In the genomic region with DNA sequence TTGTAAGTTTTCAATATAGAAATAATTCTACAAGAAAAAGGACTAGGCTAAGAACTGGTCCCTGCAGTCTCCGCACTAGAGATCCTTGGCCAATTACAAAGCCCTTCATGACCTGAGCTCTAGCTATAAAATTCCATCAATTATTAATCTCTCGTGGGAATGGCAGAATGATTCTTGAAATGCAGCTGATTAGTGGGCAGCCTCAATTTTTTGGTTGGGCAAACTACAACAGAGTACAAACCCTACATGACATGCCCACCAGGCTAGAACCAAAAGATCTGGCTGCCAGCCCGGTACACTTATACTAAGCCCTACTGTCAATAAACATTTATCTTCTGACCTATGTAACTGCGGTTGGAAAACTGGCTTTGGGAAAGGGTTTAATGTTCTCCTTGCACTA, we compare ENCODE assay signal across 21 mouse cellular contexts. TPM values are rescaled to one million over a fixed set of nuclear protein-coding genes. Genes with fewer than 3 reads are reported as not detected.
DNase-seq lines count a peak whose midpoint lies in the region; ATAC-seq and TF ChIP-seq lines count a peak whose summit lies in the region.
"Had no signal": no experiment of that assay in that cellular context is flagged by ENCODE, and none has a peak within 500 bp of the region (broad histone marks: within the 10 kb centered on the region; RNA-seq: fewer than 3 reads in every experiment).

No protein-coding gene starts in this region.

- H3K36me3 ChIP-seq in liver, adult 2 months (ENCODE audit: control insufficient read depth, insufficient read depth, low read length) = peaks cover 20% of the 10 kb centered on the region
- H3K36me3 ChIP-seq in liver, embryonic 12.5 days = peaks cover 36% of the 10 kb centered on the region
- no peaks in the 10 kb centered on the region for H3K36me3 ChIP-seq in kidney, adult 2 months (ENCODE audit: control insufficient read depth, insufficient read depth, low read length)
- no peaks in the 10 kb centered on the region for H3K36me3 ChIP-seq in hindbrain, embryonic 16.5 days (ENCODE audit: control insufficient read depth, insufficient read depth, low read length)

- 0 out of 2 replicates have a peak, but pooled peaks cover 4% of the 10 kb centered on the region for H3K4me1 ChIP-seq in liver, adult 2 months (ENCODE audit: control insufficient read depth, insufficient read depth, low read length)
- H3K4me1 ChIP-seq in liver, embryonic 12.5 days = no peaks in the 10 kb centered on the region
- peaks cover 8% of the 10 kb centered on the region; the same call in 1 of the 2 replicates for H3K4me1 ChIP-seq in kidney, adult 2 months (ENCODE audit: control insufficient read depth, insufficient read depth, low read length)
- no peaks in the 10 kb centered on the region for H3K4me1 ChIP-seq in hindbrain, embryonic 16.5 days (ENCODE audit: control insufficient read depth, insufficient read depth, low read depth, low read length)
- H3K4me1 ChIP-seq: embryonic facial prominence, embryonic 15.5 days; forebrain, embryonic 13.5 days had no signal

- peaks cover 6% of the 10 kb centered on the region; the same call in 1 of the 2 replicates for H3K79me2 ChIP-seq in liver, adult 2 months (ENCODE audit: control insufficient read depth, insufficient read depth, low read length)

- no peak overlapping the region for H3K4me2 ChIP-seq in liver, embryonic 12.5 days
- H3K4me2 ChIP-seq in hindbrain, embryonic 16.5 days (ENCODE audit: low read length) = no peak overlapping the region
- H3K4me2 ChIP-seq: embryonic facial prominence, embryonic 15.5 days; forebrain, embryonic 13.5 days had no signal

- no peak overlapping the region for H3K9ac ChIP-seq in liver, adult 2 months (ENCODE audit: low read depth, low read length)
- no peak overlapping the region for H3K9ac ChIP-seq in liver, embryonic 12.5 days
- H3K9ac ChIP-seq in hindbrain, embryonic 16.5 days (ENCODE audit: low read depth, low read length) = no peak overlapping the region
- H3K9ac ChIP-seq: embryonic facial prominence, embryonic 15.5 days; forebrain, embryonic 13.5 days; liver, embryonic 14.5 days had no signal

- H3K27me3 ChIP-seq in liver, adult 2 months (ENCODE audit: control insufficient read depth, insufficient read depth, low read length) = no peaks in the 10 kb centered on the region
- no peaks in the 10 kb centered on the region for H3K27me3 ChIP-seq in liver, embryonic 12.5 days (replicated peaks)
- H3K27me3 ChIP-seq in Patski = no peaks in the 10 kb centered on the region
- no peaks in the 10 kb centered on the region for H3K27me3 ChIP-seq in kidney, adult 2 months (replicated peaks; ENCODE audit: control insufficient read depth, insufficient read depth, low read length)
- H3K27me3 ChIP-seq in hindbrain, embryonic 16.5 days (replicated peaks; ENCODE audit: control insufficient read depth, insufficient read depth, low read length) = no peaks in the 10 kb centered on the region
- H3K27me3 ChIP-seq: embryonic facial prominence, embryonic 15.5 days; forebrain, embryonic 13.5 days had no signal

- CTCF ChIA-PET in Patski (lab: Charles Lee) = interaction anchor here (1.0 to 5.2 kb wide), 6 partner anchors 22 to 206 kb away, joined by 3 to 52 read pairs (median 13); a partner anchor contains a TSS

- no peak for TF ChIP-seq POLR2A in liver, adult 2 months (IDR thresholded peaks at IDR 0.05; ENCODE audit: extremely low read depth, insufficient read depth, low read length)
- TF ChIP-seq POLR2A in kidney, adult 2 months (IDR thresholded peaks at IDR 0.05; ENCODE audit: low read depth, low read length) = no peak

- ATAC-seq in liver, embryonic 12.5 days = no peak
- ATAC-seq in Patski = peak; percentile 82
- ATAC-seq in hindbrain, embryonic 16.5 days = no peak
- ATAC-seq: activated CD4-positive, CD25-positive, alpha-beta regulatory T cell, adult 4 months; forebrain, embryonic 13.5 days had no signal

- DNase-seq in liver, adult 2 months (ENCODE audit: extremely low read depth, low read depth, low spot score) = peak; percentile 23
- DNase-seq in Patski (ENCODE audit: low read depth, low spot score) = peak; percentile 92
- DNase-seq in kidney, adult 2 months = peak; percentile 53
- peak; percentile 29 to 36 for DNase-seq in kidney, postnatal 36 days
- no peak for DNase-seq in adrenal gland, adult 18-20 months (ENCODE audit: low spot score in 2 of 2)
- no peak for DNase-seq in cerebellum, postnatal 10 days
- DNase-seq: cerebellum, adult 11-12 months; heart, adult 18-20 months; heart, postnatal 4 days; thymus, postnatal 25 days had no signal

- in situ Hi-C loops in Patski (cut with MboI; ENCODE audit: low pct_unique_long_range_greater_than_20kb) = loop anchor here (5.0 to 10.0 kb wide), 2 partner anchors 165 to 202 kb away; no protein-coding TSS in a partner anchor

- POLR2A ChIA-PET in Patski (lab: Charles Lee) = interaction anchor here (1.1 kb wide), 1 partner anchor 22 kb away, joined by 5 read pairs; no protein-coding TSS in a partner anchor

- TF ChIP-seq CTCF in liver, adult 2 months (IDR thresholded peaks at IDR 0.05; ENCODE audit: low read depth, low read length) = no peak
- no peak for TF ChIP-seq CTCF in Patski (IDR thresholded peaks at IDR 0.05)
- no peak for TF ChIP-seq CTCF in kidney, adult 2 months (conservative IDR thresholded peaks at IDR 0.05; ENCODE audit: insufficient read depth, insufficient read length, low read depth, low read length)

- no peak overlapping the region for H3K4me3 ChIP-seq in liver, adult 2 months (ENCODE audit: insufficient read depth, low read depth, low read length)
- no peak overlapping the region for H3K4me3 ChIP-seq in liver, embryonic 12.5 days
- H3K4me3 ChIP-seq in kidney, adult 2 months (ENCODE audit: insufficient read depth, low read depth, low read length) = no peak overlapping the region
- H3K4me3 ChIP-seq in hindbrain, embryonic 16.5 days (ENCODE audit: low read length) = no peak overlapping the region
- H3K4me3 ChIP-seq: embryonic facial prominence, embryonic 15.5 days; forebrain, embryonic 13.5 days had no signal

- no peak overlapping the region for H3K27ac ChIP-seq in liver, adult 2 months (replicated peaks; ENCODE audit: insufficient read depth, low read depth, low read length)
- H3K27ac ChIP-seq in liver, embryonic 12.5 days = no peak overlapping the region
- H3K27ac ChIP-seq in kidney, adult 2 months (ENCODE audit: insufficient read depth, low read depth, low read length) = peak overlapping the region; percentile 29; the same call in 1 of the 2 replicates
- no peak overlapping the region for H3K27ac ChIP-seq in hindbrain, embryonic 16.5 days (ENCODE audit: low read depth, low read length)
- H3K27ac ChIP-seq: embryonic facial prominence, embryonic 15.5 days; forebrain, embryonic 13.5 days; liver, embryonic 14.5 days had no signal

- no peaks in the 10 kb centered on the region for H3K9me3 ChIP-seq in liver, embryonic 12.5 days (replicated peaks)
- no peaks in the 10 kb centered on the region for H3K9me3 ChIP-seq in hindbrain, embryonic 16.5 days (ENCODE audit: control insufficient read depth, low read length)
- H3K9me3 ChIP-seq: embryonic facial prominence, embryonic 15.5 days; forebrain, embryonic 13.5 days had no signal

- WGBS in liver, adult 2 months = 26% methylated on average over 4 of the region's 4 CpGs
- WGBS in liver, embryonic 12.5 days (ENCODE audit: insufficient replicate concordance) = 74% methylated on average over 4 of the region's 4 CpGs
- WGBS in kidney, adult 2 months = 31% methylated on average over 4 of the region's 4 CpGs
- 70% methylated on average over 4 of the region's 4 CpGs for WGBS in hindbrain, embryonic 16.5 days

RNA-seq across cellular contexts. Expression of a gene that starts 29.0 kb away (rescaled TPM):
- total RNA-seq in liver, adult 2 months (2014; rRNA removed) = 24.6 and 34.5 TPM in 2 replicates
- polyA plus RNA-seq in liver, adult 2 months (2012; rRNA removed) = 2.8 and 3.1 TPM in 2 replicates
- polyA plus RNA-seq in liver, embryonic 12.5 days (2016; fragmentation: Nextera tagmentation; extraction: Ambion mirVana) = 22.1 and 22.4 TPM in 2 replicates
- polyA plus RNA-seq in Patski (2021) = 62.1 TPM
- 2.3 and 5.3 TPM in 2 replicates for polyA plus RNA-seq in kidney, adult 2 months (2012; rRNA removed)
- polyA plus RNA-seq in hindbrain, embryonic 16.5 days (2015; fragmentation: Nextera tagmentation; extraction: Ambion mirVana) = 98.2 and 104 TPM in 2 replicates
- total RNA-seq in adrenal gland, adult 18-20 months (2021) = 10 to 100 TPM; 52.3 to 53.1 TPM

RNA-seq across cellular contexts. Expression of a gene that starts 39.1 kb away (rescaled TPM):
- total RNA-seq in liver, adult 2 months (2014; rRNA removed) = not detected in 2 replicates
- polyA plus RNA-seq in liver, adult 2 months (2012; rRNA removed) = not detected in 2 replicates
- 0.07 and 0.26 TPM in 2 replicates for polyA plus RNA-seq in liver, embryonic 12.5 days (2016; fragmentation: Nextera tagmentation; extraction: Ambion mirVana)
- polyA plus RNA-seq in Patski (2021) = not detected
- polyA plus RNA-seq in kidney, adult 2 months (2012; rRNA removed) = 1.4 TPM in 2 replicates
- polyA plus RNA-seq in hindbrain, embryonic 16.5 days (2015; fragmentation: Nextera tagmentation; extraction: Ambion mirVana) = 0.51 and 0.59 TPM in 2 replicates
- total RNA-seq in adrenal gland, adult 18-20 months (2021) = not detected
- total RNA-seq: common myeloid progenitor, adult 5-6 weeks; megakaryocyte-erythroid progenitor cell, adult 5-6 weeks; MEL; neutrophil, adult 5-6 weeks had no signal
- polyA plus RNA-seq: forebrain, embryonic 13.5 days; large intestine, adult 2 months had no signal

Comparison
In these comparisons a context has a peak if more than half of its experiments do, and no peak if none do; other contexts are left out.
1. DNase-seq: peak in liver, adult 2 months (single experiment), Patski (single experiment), kidney, adult 2 months (single experiment) and kidney, postnatal 36 days (2 of 2); none in adrenal gland, adult 18-20 months (0 of 2) and cerebellum, postnatal 10 days (0 of 2).